Mouse (Mus musculus): ENCODE results near the gene 9430015G10Rik. TPM values are rescaled to one million over a fixed set of nuclear protein-coding genes. Genes with fewer than 3 reads are reported as not detected.
"Not testable (repeated sequence)": the region's sequence is repeated elsewhere in the genome, so short reads cannot be mapped to it uniquely, and the experiment has no call there.

9430015G10Rik gene
- total RNA-seq, 2 experiments from 2014 or later: 2.0 to 3.0 TPM

- no peak for DNase-seq
These were observed 11.9 kb upstream of the 9430015G10Rik start for GRCm38 (mm10) chr4:156097770-156098366.

GRCm38 (mm10) chr4:156099427-156099826 lies 10.4 kb upstream of the 9430015G10Rik start:
- no peak for DNase-seq

DNA sequence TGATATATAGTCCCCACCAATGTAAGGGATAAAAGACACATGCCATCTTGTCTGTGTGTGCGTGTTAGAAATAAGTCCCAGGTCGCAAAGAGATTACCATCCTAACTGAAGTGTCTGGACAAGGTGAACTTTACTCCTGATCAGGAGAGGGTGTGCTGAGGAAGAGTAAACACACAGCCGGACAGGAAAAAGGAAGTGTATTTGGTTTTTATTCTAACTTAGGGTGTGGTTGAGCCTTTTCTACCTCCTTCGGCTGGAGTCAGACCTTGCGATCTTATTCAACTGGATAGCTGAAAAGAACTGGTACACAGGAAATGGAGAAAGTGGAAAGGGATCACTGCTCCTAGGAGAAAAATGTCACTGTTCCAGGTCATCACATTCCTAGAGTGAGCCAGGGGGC lies 9.3 kb upstream of the 9430015G10Rik start:
- no peak for DNase-seq

- no peak for DNase-seq
These were observed 8.3 kb upstream of the 9430015G10Rik start for GRCm38 (mm10) chr4:156101481-156101903.

GRCm38 (mm10) chr4:156103342-156103741 lies 6.4 kb upstream of the 9430015G10Rik start:
- DNase-seq: no peak

DNA sequence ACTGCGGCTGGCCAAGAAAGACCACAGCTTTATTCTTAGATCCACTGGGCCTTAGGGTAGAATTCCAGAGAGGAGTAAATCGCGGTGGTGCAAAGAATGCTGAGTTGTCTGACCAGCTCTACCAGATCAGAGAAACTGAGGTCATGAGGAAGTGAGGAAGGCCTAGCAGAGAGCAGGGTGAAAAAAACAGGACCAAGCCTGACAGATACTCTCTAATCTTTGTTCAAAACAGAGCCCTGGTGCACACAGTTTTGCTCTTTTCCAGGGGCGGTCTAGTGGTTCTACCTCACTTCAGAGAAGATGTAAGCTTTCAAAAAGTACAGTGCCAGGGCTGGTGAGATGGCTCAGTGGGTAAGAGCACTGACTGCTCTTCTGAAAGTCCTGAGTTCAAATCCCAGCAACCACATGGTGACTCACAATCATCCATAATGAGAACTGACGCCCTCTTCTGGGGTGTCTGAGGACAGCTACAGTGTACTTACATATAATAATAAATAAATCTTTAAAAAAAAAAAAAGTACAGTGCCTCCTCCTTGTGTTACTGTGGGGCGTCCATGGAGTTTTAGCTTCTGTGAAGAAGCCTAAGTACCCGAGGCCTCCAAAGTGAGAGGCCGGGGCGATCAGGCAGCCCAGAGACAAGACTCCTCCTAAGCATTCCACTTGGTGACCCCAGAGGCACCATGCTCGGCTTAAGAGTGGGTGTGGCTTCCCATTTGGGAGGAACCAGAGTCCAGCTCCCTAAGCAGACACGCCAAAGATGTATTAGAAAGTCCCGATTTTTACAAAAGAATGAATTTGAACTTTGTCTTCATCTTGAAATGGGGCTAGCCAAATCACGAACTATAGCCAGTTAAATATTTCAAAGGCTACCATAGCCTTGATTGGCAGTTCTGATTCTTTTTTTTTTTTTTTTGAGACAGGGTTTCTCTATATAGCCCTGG lies 906 bp upstream of the 9430015G10Rik start:
- peak; percentile 68 to 77 for DNase-seq

- no peak for DNase-seq
These were observed 14.3 kb downstream of the 9430015G10Rik start for GRCm38 (mm10) chr4:156124077-156124476.

DNA sequence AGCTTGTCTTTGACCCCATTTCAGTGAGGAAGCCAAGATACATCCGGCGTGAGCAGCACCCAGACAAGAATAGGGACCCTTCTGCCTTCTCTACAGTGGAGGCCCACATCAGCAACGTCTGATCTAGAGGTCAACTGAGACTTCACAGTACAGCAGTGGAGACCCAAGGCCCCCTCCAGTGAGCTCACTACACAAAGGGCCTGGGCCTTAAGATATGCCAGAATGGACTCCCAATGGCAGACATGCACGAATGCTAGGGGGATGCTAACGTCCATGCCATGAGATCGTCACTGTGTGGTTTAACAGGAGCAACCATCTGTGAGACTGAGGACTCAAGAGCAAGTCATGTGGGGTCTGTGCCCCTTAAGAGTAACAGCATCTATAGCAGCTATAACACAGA lies 15.6 kb downstream of the 9430015G10Rik start:
- no peak for DNase-seq

- DNase-seq: no peak
These were observed 17.1 kb downstream of the 9430015G10Rik start for GRCm38 (mm10) chr4:156126841-156127240.

DNA sequence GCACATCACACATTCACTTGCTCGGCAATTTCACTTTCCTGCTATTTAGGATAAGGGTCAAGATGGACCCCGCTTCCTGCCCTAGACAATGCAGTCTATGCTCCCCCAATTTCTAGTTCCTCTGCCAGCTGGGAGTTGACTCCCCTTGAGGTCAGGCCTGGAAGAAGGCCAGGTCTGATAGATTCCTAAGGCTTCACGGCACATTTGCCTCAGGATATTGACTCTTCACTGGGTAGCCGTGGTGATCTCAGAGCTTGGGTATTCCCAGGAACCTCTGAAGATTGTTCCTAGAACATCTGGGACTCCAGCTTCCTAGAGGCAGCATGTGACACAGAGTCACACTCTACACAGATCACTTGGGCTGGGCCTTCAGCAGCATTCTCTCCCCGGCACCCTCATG lies 19.0 kb downstream of the 9430015G10Rik start:
- DNase-seq: no peak

- no peak for DNase-seq
These were observed 20.7 kb downstream of the 9430015G10Rik start, which contains the start of gene Rnf223 for GRCm38 (mm10) chr4:156130436-156130835. Gene Rnf223 (plus strand): TSS chr4:156130513.

DNA sequence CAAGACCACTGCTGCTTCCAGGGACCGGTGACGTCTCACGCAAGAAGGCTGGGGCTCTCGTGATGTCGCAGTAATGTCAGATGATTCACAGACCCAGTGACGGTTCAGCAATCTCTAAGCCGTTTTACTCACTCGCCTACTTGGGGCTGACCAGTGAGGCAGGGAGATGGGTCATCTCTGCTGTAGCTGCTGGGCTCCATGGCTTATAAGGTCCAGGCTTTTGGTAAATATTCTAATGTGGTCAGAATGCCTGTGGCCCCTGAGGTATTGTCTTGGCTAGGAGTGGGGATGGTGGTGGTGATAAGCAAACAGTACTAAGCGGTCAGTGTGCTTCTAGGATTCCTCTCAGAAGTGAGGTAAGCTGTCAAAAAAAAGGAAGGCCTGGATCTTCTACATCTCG lies 21.2 kb downstream of the 9430015G10Rik start:
- DNase-seq: no peak

GRCm38 (mm10) chr4:156133334-156133733 lies 23.6 kb downstream of the 9430015G10Rik start:
- DNase-seq: no peak

GRCm38 (mm10) chr4:156133943-156134605 lies 24.3 kb downstream of the 9430015G10Rik start:
- no peak for DNase-seq

- DNase-seq: no peak
These were observed 25.3 kb downstream of the 9430015G10Rik start for GRCm38 (mm10) chr4:156135112-156135511.

DNA sequence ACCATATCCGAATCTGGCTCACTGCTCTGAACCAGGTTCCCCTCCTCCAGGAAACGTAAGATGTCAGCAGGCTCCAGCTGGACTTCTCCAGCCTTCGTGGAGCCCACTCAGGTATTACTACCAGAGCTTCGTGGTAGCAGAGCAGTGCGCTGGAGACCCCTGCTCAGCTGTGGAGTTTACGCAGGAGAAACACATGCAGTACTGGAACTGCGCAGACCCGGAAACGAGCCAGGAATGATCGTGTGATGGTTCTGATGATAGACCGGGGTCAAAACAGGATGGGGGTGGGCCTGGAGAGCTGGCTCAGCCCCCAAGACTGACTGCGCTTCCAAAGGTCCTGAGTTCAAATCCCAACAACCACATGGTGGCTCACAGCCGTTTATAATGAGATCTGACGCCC lies 26.0 kb downstream of the 9430015G10Rik start:
- DNase-seq: no peak

DNA sequence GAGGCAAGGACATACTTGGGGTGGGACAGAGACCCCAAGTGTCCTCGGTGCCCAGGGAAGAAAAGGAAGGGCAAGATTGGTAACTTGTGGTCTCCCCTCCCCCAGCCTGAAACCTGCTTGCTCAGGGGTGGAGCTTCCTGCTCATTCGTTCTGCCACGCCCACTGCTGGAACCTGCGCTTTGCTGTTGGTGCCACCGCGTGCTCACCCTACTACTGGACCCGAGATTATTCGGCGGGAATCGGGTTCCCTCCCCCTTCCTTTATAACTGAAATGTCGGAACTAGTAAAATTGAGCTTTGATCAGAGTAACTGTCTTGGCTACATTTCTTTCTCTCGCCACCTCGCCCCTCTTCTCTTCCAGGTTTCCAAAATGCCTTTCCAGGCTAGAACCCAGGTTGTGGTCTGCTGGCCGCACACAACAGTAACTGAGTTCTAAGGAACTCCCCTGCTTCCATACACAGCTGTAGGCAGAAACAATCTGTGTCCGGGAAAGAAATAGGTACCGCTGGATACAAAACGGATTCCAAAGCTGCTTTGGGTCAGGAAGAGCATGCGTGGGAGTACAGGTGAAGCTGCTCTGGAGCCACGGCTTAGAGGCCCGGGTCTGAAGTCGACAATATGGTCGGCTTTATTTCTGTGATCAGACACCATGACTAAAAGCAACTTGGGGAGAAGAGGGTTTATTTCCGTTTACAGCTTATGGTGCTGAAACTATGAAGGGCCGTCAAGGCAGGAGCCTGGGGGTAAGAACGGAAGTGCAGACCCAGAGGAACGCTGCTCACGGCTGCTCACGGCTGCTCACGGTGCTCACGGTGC lies 26.7 kb downstream of the 9430015G10Rik start:
- DNase-seq: no peak

GRCm38 (mm10) chr4:156150887-156151286 lies 41.1 kb downstream of the 9430015G10Rik start:
- DNase-seq: not testable (repeated sequence)

DNA sequence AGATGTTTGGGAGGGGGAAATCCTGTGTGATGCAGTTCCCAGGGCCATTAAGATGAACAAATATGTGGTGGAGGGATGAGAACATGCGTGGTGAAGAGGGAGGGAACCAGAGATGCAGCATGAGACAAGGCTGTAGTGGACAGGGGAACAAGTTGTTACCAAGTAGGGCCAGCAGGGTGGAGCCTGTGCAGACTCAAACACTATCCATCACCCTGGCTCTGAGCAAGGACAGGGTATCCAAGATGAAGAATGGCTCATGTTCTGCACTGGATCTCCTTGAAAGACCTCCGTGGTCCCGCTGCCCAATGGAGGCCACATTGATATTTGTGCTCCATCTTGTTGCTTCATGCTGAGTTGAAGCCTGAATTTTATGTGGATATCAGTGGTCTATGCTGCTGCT lies 45.0 kb downstream of the 9430015G10Rik start:
- no peak for DNase-seq

- peak in 1 of 2 experiments; percentile 0 for DNase-seq
These were observed 56.7 kb downstream of the 9430015G10Rik start for GRCm38 (mm10) chr4:156166477-156166876.

DNA sequence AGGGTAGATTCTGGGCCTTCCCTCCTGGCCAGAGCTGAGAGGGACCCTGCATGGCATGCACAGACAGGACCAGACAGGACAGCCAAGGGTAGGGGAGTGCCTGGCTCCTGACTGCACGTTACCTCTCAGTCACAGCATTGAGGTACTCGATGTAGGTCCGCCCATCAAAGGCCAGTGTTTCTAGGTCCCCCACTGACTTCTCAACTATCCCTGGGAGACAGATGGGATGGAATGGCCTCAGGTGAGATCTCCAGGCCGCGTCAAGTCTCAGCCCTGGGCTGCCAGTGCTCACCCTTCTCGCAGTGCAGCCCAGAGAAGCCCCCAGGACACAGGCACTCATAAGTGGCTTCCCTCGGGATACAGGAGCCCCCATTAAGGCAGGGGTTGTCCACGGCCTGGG lies 58.8 kb downstream of the 9430015G10Rik start:
- no peak for DNase-seq

DNA sequence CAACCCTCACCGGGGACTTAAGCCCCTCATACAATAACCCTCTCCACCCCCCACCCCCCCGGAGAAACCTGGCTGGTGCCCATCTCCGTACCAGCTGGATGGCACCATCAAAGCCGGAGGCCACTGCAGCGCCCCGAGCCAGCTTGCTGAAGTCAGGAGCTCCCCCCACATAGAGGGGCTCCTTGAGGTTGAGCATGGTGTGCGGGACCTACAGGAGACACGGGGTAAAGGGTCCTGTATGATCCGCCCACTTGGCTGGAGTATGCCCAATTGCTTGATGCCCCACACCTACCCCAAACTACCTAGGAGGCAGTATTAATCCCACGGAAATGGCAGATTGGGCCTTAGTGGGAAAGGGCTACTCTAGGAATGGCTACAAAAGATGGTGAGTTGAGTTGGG lies 59.3 kb downstream of the 9430015G10Rik start:
- DNase-seq: no peak
